Mouse (Mus musculus) erythroblast, adult 5-6 weeks (primary cell): ENCODE measurements around the gene Nbl1. TPM values are rescaled to one million over a fixed set of nuclear protein-coding genes. Genes with fewer than 3 reads are reported as not detected.

Experiments used
- ATAC-seq: replicated peaks from 2 replicates; pipeline ENCODE4 v1.8.0; 2016; ENCODE audit warnings: moderate number of reproducible peaks, mild to moderate bottlenecking, moderate TSS enrichment, inconsistent platforms; ENCODE audit not compliant: poor library complexity, low FRiP score, severe bottlenecking
- total RNA-seq, 2 experiments: library from RNA; stranded (forward) in 1 of 2; stranded (reverse) in 1 of 2; fragments of 150-400 nt in 1 of 2; fragments of 200-764, 138-1000 nt in 1 of 2; gene quantifications; 2 replicates each; pipeline versions ENCODE4 v1.2.3 to v1.2.4; 2015 to 2017; ENCODE audit warnings: low replicate concordance in 2 of 2

Gene Nbl1
- total RNA-seq, 2 experiments from 2014 or later = not detected

GRCm38 (mm10) chr4:139034942-139035341 is 57.9 kb downstream of the Nbl1 start:
- ATAC-seq = no peak

GRCm38 (mm10) chr4:139034540-139034939 is 58.3 kb downstream of the Nbl1 start:
- ATAC-seq = no peak

- ATAC-seq = no peak
Measured at GRCm38 (mm10) chr4:139034010-139034367, 58.8 kb downstream of the Nbl1 start.

- no peak for ATAC-seq
Measured at GRCm38 (mm10) chr4:139033263-139034009, 59.4 kb downstream of the Nbl1 start.

GRCm38 (mm10) chr4:139032521-139032920 is 60.3 kb downstream of the Nbl1 start:
- no peak for ATAC-seq

Other genes starting within 250 kb of the Nbl1 start
- gene Pla2g5, start 229.5 kb downstream of the Nbl1 start, total RNA-seq (2015; ENCODE audit: low replicate concordance) = not detected in 2 replicates
- not detected in 2 replicates for gene Pla2g5, start 229.5 kb downstream of the Nbl1 start, total RNA-seq (2017; ENCODE audit: low replicate concordance)
- gene Gm13030, start 219.0 kb downstream of the Nbl1 start, total RNA-seq (2015; ENCODE audit: low replicate concordance) = 11.5 TPM in 1 of 2 replicates, not detected in the other
- not detected in 2 replicates for gene Gm13030, start 219.0 kb downstream of the Nbl1 start, total RNA-seq (2017; ENCODE audit: low replicate concordance)
- gene Pla2g2e, start 215.1 kb downstream of the Nbl1 start, total RNA-seq (2015; ENCODE audit: low replicate concordance) = not detected in 2 replicates
- not detected in 2 replicates for gene Pla2g2e, start 215.1 kb downstream of the Nbl1 start, total RNA-seq (2017; ENCODE audit: low replicate concordance)
- gene Otud3, start 179.0 kb downstream of the Nbl1 start, total RNA-seq (2015; ENCODE audit: low replicate concordance) = 1.5 and 2.1 TPM in 2 replicates
- 0.26 and 3.8 TPM in 2 replicates for gene Otud3, start 179.0 kb downstream of the Nbl1 start, total RNA-seq (2017; ENCODE audit: low replicate concordance)
- gene Rnf186, start 125.9 kb downstream of the Nbl1 start, total RNA-seq (2015; ENCODE audit: low replicate concordance) = not detected in 2 replicates
- not detected in 2 replicates for gene Rnf186, start 125.9 kb downstream of the Nbl1 start, total RNA-seq (2017; ENCODE audit: low replicate concordance)
- 0.19 and 0.42 TPM in 2 replicates for gene Tmco4, start 120.1 kb downstream of the Nbl1 start, total RNA-seq (2015; ENCODE audit: low replicate concordance)
- gene Tmco4, start 120.1 kb downstream of the Nbl1 start, total RNA-seq (2017; ENCODE audit: low replicate concordance) = 1.4 and 2.5 TPM in 2 replicates
- gene Htr6, start 17.4 kb downstream of the Nbl1 start, total RNA-seq (2015; ENCODE audit: low replicate concordance) = not detected in 2 replicates
- not detected in 2 replicates for gene Htr6, start 17.4 kb downstream of the Nbl1 start, total RNA-seq (2017; ENCODE audit: low replicate concordance)
- 103 and 127 TPM in 2 replicates for gene Minos1, start 38.1 kb upstream of the Nbl1 start, total RNA-seq (2015; ENCODE audit: low replicate concordance)
- 36.6 and 91.7 TPM in 2 replicates for gene Minos1, start 38.1 kb upstream of the Nbl1 start, total RNA-seq (2017; ENCODE audit: low replicate concordance)
- gene Capzb, start 99.9 kb upstream of the Nbl1 start, total RNA-seq (2015; ENCODE audit: low replicate concordance) = 128 and 139 TPM in 2 replicates
- gene Capzb, start 99.9 kb upstream of the Nbl1 start, total RNA-seq (2017; ENCODE audit: low replicate concordance) = 29.7 and 37.6 TPM in 2 replicates
- gene Pqlc2, start 217.7 kb upstream of the Nbl1 start, total RNA-seq (2015; ENCODE audit: low replicate concordance) = 1.5 TPM in 1 of 2 replicates, not detected in the other
- gene Pqlc2, start 217.7 kb upstream of the Nbl1 start, total RNA-seq (2017; ENCODE audit: low replicate concordance) = 3.5 TPM in 1 of 2 replicates, not detected in the other
- 3.8 TPM in 1 of 2 replicates, not detected in the other for gene Akr7a5, start 217.8 kb upstream of the Nbl1 start, total RNA-seq (2015; ENCODE audit: low replicate concordance)
- 0.43 and 0.70 TPM in 2 replicates for gene Akr7a5, start 217.8 kb upstream of the Nbl1 start, total RNA-seq (2017; ENCODE audit: low replicate concordance)